Mouse (Mus musculus): ENCODE results near the gene Mlh1. TPM values are rescaled to one million over a fixed set of nuclear protein-coding genes. Genes with fewer than 3 reads are reported as not detected.

Mlh1 gene
- polyA plus RNA-seq, 1 experiment from 2014 or later = 30.4 TPM

Other genes starting within 250 kb of the Mlh1 start
- gene Ccrl2, start 214.3 kb downstream of the Mlh1 start, polyA plus RNA-seq (2015; fragmentation: Nextera tagmentation; extraction: Ambion mirVana) = 1.6 and 2.5 TPM in 2 replicates
- gene Lrrfip2, start 154.2 kb downstream of the Mlh1 start, polyA plus RNA-seq (2015; fragmentation: Nextera tagmentation; extraction: Ambion mirVana) = 24.8 and 26.6 TPM in 2 replicates
- 19.9 and 22.8 TPM in 2 replicates for gene Epm2aip1, start 138 bp upstream of the Mlh1 start, polyA plus RNA-seq (2015; fragmentation: Nextera tagmentation; extraction: Ambion mirVana)
- 0.04 and 0.05 TPM in 2 replicates for gene Trank1, start 39.9 kb upstream of the Mlh1 start, polyA plus RNA-seq (2015; fragmentation: Nextera tagmentation; extraction: Ambion mirVana)
- gene Dclk3, start 167.3 kb upstream of the Mlh1 start, polyA plus RNA-seq (2015; fragmentation: Nextera tagmentation; extraction: Ambion mirVana) = 0.12 and 0.17 TPM in 2 replicates

All from thymus, postnatal 0 days (tissue).